Mouse (Mus musculus): ENCODE measurements around the gene Dhdh. TPM values are rescaled to one million over a fixed set of nuclear protein-coding genes. Genes with fewer than 3 reads are reported as not detected.
A peak's percentile ranks its signal among the peaks of the same experiment; 100 is the strongest.
"Not testable (repeated sequence)": the region's sequence is repeated elsewhere in the genome, so short reads cannot be mapped to it uniquely, and the experiment has no call there.

Dhdh gene
- 1 to 10 TPM; 4.7 to 6.0 TPM for total RNA-seq (2021)

DNA sequence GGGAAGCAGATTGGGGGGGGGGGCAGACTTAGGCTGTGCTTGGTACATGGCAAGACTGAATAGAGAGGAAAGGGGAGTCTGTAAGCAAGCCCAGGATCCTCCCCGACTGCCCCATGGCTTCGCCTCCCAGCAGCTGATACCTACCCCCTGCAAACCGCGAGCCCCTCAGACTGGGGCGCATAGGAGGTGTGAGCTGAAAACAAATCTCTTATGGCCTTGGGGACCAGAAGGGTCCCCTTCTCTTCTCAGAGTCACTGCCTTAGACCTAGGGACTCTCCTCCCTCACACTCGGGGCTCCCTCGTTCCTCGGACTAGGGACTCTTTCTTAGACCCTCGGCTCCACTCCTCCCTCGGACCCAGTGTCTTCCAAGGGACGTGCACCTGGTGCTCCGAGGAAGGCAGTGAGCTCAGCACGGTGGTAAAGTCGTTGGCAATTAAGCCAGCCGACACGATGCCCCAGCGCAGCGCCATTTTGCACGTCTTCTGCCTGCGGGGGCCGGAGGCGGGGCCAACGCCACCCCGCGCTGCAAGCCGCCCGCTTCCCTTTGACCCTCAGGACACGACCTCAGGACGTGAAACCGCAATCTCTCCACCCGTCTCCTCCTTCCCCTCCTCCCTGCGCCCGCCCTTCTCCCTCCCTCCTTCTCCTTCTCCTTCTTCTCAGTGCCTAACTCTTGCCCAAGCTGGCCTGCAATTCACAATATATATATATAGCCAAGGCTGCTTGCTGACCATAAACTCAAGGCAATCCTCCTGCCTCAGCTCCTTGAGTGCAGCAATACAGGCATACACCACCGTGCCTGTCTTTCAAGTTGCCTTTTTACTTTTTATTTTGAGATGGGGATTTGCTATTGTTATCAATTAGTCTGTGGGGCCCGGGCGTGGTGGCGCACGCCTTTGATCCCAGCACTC lies at the start of gene Dhdh:
Gene Dhdh, minus strand, starts transcription at position 513 of the 912 bp plus-strand sequence.
- intact Hi-C loops (cut with DNase I): no loop called here
- DNase-seq: peak; percentile 63 to 69

DNA sequence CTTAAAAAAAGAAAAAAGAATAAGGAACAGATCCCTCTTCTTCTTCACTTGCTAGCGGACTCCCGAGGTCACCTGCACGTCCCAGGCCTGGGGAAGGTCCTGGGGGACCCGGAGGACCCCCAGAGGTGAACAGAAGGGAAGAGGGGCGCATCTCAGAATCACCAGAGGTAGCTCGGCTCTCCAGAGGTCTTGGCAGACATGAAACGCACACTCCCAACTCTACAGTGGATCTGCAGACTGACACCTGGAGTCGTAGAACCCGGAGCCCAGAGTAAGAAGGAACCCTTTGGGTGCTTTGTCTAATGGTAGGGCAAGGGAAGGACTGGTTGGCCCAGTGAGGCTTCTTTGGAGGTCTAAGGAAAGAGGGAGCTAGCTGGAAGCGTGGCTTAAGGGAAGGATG lies 49.0 kb upstream of the Dhdh start:
- intact Hi-C loops (cut with DNase I): no loop called here
- no peak for DNase-seq

DNA sequence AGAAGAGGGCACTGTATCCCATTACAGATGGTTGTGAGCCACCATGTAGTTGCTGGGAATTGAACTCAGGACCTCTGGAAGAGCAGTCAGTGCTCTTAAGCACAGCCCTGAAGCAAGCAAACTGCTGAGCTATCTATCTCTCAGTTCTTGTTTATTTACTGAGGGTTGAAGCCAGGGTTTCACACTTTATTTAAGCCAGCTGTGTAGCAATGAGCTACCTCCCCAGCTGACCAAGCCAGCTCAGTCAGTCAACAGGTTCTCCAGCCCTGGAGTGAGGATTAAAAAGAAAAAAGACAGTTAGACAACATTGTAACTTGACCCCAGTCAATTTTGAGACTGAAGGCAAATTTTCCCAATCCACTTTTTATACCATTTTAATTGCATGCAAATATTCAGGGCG lies 47.1 kb upstream of the Dhdh start:
- no peak for DNase-seq
- intact Hi-C loops (cut with DNase I): no loop called here

DNA sequence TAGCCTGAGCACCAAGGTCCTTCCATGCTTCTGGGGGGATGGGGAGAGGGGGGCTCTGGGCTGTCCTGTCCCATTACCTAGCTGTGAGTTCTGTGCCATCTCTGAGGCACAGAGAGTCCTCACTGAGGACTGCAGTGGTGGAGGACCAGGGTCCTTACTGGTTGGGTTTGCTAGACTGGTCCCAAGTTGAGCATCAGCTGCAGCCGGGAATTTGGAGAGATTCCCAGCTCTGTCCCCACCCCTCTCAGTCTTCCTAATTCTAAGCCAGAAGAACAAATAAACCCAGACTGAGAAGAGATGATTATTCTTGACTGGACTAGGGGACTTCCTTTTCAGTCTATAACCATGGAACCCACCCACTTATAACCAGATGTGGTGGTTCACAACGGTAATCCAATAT lies 42.0 kb upstream of the Dhdh start:
- intact Hi-C loops (cut with DNase I): no loop called here
- DNase-seq: peak; percentile 54 to 60

DNA sequence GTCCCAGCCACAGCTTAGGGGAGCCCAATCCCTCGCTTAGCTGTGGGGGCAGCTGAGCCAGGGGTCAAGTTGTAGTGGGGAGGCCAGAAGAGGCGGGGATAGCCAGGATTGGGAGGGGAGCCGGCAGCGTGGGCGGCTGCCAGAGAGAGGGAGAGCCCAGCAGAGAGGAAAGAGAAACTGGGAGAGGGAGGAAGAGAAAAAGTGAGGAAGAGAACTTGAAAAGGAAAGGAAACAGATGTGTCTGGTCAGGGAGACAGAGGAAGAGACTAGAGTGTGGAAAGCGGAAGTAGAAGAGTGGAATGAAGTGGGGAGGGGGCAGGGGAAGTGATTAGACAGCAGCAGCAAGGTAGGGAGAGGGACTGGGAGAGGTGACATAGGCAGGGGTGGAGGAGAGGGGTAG lies 40.9 kb upstream of the Dhdh start:
- intact Hi-C loops (cut with DNase I): no loop called here
- DNase-seq: peak in 1 of 2 experiments; percentile 55

DNA sequence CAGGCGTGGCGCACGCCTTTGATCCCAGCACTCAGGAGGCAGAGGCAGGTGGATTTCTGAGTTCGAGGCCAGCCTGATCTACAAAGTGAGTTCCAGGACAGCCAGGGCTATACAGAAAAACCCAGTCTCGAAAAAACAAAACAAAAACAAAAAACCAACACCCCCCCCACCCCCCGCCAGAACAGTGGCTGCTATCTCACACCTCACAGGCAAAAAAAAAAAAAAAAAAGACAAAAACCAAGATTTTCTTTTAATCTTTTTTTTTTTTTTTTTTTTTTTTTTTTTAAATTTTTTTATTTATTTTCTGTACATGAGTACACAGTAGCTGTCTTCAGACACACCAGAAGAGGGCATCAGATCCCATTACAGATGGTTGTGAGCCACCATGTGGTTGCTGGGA lies 38.6 kb upstream of the Dhdh start:
- intact Hi-C loops (cut with DNase I): not testable (repeated sequence)

DNA sequence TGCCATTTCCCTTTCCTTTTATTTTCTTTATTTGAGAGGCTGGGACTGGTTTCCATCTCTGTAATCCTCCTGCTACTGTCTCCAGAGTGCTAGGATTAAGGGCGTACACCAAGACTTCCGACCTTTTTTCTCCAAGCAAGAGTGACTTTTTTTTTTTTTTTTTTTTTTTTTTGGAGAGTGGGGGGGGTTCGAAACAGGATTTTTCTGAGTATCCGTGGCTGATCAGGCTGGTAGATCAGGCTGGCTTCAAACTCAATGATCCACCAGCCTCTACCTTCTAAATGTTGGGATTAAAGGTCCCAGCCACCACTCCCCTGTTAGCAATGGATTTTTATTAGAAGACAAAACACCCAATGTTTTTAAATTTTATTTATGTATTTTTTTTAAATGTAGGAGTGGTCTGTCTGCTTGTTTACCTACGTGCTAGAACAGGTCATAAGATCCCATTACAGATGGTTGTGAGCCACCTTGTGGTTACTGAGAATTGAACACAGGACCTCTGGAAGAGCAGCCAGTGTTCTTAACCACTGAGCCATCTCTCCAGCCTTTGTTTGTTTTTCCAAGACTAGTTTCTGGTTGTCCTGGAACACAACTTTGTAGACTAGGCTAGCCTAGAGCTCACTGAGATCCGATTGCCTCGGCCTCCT lies 38.0 kb upstream of the Dhdh start:
- intact Hi-C loops (cut with DNase I): no loop called here
- DNase-seq: peak in 1 of 2 experiments; percentile 48

More for the DNA sequence above, 38.6 kb upstream of the Dhdh start:
- not testable (repeated sequence) for DNase-seq

DNA sequence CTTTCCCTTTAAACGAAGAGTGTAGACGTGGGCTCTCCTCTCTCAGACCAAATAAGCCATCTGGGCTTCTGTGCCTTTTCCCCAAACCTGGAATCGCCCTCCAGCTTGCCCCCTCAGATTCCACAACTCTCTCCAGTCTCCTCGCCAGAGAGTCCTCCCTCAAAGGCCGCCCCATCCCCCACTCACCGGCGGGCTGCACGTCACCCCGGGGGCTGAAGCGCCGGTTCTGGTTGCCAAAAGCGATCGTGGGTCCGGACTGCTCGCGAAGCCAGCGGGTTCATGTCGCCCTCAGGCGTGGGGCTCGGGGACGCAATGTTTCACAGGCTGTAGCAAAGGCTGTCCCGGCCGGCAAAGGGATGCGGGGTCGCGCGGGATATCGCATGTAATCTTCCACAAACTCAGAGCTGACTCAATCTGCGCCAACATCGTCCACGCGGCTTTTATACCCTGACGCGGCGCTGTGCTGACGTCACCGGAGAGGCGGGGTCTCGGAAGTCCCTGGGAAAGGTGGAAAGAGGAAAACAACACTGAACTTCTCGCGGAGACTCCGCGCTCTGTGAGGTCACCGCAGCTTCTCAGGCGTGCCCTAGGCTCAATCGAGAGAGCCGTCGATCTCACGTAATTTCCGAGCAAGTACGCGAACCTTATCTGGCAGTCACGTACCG lies 37.3 kb upstream of the Dhdh start, which contains the start of the genes Ppp1r15a and Plekha4:
Gene Ppp1r15a, minus strand, starts transcription at position 460 of the 665 bp plus-strand sequence.
Gene Plekha4, plus strand, starts transcription at position 522 of the 665 bp plus-strand sequence.
- peak; percentile 97 to 98 for DNase-seq
- intact Hi-C loops (cut with DNase I): no loop called here

DNA sequence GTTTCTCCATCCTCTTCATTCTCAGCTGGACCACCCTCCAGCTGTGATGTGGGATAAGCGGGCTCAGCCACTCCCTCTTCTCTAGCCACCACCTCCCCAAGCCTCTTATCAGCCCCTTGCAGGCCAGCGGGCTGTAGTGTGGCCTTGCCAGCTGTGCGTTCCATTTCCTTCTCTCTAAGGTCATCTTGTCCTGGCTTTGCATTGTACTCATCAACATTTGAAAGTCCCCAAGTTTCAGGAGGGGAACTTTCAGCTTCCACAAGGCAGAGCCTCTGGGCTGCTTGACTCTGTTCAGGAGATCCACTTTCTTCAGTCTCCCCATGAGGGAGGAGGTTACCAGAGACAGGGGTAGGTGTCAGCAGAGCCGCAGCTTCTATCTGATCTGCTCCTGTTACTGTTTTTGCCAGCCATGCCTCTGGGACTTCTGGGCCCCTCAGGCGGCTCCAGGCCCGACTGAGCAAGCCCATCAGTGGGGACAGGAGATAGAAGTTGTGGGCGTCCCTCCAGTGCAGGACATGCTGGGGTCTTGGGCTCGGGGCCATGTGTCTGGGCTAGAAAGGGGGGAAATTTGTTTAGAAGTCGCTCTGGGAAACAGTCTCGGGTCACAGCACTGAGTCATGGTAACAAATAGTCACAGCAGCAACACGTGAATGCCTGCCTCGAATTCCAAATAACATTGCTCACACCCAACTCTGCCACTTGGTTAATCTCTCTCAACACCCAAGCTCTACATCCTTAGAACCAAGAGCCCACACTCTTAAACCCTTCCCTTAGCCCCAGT lies 36.4 kb upstream of the Dhdh start:
- DNase-seq: peak; percentile 67 to 70
- intact Hi-C loops (cut with DNase I): no loop called here

DNA sequence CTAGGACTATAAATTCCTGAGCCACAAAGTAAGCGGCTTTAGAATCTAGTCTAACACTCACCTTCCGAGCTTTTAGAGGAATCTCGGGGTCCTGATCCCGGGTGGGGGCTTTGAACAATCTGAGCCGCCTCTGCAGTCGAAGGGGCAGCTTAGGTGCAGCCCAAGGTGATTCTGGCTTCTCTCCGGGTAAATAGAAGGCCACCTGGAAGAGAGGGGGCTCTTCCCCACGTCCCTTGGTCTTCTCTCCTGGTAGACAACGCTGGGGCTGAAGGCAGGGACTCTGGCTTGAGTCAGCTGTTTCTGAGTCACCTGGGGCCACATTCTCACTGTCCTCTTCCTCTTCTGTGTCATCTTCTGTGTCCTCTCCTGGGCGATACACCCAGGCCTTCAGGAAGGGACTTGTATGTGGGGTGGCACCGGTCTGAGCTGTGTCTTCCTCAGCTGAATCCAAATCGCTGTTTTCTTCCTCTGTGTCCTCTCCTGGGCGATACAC lies 35.1 kb upstream of the Dhdh start:
- intact Hi-C loops (cut with DNase I): loop anchor here (2.0 kb wide), 2 partner anchors 47 to 57 kb away; partner anchors contain the start of gene Bax
- DNase-seq: no peak

DNA sequence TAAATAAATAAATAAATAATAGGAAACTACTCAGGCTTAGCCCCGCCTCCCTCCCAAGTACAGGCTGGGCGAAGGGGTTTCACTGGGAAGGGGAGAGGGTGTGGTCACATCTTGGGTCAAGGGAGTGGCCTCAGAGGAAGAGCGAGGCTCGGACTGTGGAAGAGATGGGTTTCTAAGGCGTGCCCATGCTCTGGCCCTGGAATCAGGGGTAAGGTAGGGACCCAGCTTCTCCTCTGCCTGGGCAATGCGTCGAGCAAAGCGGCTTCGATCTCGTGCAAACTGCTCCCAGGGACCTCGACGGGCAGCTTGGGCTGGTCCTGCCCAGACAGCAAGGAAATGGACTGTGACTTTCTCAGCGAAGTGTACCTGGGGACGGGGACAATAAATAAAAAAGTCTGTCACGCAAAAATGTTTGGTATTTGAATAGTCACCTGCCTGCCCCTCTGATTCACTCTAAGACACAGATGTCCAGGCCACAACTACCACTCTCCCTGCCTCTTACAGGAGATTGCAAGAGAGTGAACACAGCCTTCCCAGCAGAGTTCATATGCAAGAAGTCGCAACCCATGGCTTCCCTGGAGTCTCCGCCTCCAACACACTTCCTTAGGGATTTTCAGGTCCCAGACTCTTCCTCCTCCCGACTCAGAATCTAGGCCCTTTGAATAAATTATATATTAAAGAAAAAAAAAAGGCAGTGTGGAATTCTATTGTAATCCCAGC lies 34.5 kb upstream of the Dhdh start:
- intact Hi-C loops (cut with DNase I): loop anchor here (2.0 kb wide), 2 partner anchors 46 to 56 kb away; partner anchors contain the start of gene Bax

DNA sequence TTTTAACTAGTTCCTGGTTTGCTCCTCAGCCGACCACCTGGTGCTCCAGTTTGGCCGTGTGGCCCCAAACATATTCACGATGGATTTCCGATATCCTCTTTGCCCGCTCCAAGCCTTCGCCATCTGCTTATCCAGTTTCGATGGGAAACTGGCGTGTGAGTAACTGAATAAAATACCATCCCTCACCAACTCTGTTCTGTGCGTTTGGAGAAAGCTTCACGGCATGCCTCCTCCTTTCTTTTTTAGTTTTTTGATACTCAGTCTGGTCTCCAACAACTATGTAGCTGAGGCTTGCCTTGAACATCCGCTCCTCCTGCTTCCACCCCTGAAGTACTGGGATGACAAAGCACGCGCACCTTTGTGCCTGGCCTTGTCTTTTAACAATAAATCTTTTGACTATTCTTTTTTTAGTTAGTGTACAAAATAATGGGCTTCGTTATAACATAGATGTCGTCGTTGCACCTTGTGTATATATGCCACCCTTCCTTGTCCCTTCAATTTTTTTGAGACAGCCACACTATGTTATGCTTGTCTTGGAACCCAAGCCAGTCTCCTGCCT lies 33.7 kb upstream of the Dhdh start:
- DNase-seq: no peak
- intact Hi-C loops (cut with DNase I): loop anchor here (2.0 kb wide), 2 partner anchors 45 to 55 kb away; partner anchors contain the start of gene Bax

More for the DNA sequence above, 34.5 kb upstream of the Dhdh start:
- DNase-seq: no peak

DNA sequence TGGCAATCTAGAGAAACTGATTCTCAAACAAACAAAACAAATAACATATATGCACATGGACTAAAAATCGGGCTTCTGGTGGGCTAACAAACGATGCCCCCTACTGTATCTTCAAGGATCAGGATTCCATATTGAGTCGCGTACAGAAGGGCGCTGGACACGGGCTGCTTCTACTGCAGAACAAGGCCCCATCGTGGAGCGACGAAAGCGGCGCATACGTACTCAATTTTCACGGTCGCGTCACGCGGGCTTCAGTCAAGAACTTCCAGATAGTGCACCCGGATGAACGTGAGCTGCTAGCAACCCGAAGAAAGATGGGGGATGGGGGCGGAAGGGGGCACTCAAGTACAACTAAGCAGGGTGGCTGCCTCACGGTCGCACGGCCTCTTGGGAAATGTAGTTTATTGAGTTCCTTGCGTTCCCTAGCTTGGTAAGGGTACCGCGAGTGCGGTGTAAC lies 33.2 kb upstream of the Dhdh start:
- intact Hi-C loops (cut with DNase I): loop anchor here (2.0 kb wide), 2 partner anchors 45 to 55 kb away; partner anchors contain the start of gene Bax
- DNase-seq: peak; percentile 91 to 92

DNA sequence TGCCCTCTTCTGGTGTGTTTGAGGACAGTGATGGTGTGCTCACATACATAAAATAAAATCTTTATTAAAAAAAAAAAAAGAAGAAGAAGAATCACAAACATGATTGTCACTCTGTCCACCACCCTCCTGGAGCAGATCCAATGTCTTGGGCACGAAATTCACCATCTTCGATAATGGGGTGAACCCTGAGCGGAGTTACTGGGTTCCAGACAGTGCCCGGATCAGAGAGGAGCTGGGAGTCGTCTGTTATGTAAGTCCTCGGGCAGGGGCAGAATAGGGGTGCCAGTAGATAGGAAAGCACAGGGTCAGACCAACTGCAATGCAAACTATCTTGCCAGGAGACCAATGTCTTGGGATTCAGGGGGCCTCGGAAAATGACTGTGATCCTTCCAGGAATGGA lies 32.0 kb upstream of the Dhdh start:
- intact Hi-C loops (cut with DNase I): no loop called here
- DNase-seq: no peak

DNA sequence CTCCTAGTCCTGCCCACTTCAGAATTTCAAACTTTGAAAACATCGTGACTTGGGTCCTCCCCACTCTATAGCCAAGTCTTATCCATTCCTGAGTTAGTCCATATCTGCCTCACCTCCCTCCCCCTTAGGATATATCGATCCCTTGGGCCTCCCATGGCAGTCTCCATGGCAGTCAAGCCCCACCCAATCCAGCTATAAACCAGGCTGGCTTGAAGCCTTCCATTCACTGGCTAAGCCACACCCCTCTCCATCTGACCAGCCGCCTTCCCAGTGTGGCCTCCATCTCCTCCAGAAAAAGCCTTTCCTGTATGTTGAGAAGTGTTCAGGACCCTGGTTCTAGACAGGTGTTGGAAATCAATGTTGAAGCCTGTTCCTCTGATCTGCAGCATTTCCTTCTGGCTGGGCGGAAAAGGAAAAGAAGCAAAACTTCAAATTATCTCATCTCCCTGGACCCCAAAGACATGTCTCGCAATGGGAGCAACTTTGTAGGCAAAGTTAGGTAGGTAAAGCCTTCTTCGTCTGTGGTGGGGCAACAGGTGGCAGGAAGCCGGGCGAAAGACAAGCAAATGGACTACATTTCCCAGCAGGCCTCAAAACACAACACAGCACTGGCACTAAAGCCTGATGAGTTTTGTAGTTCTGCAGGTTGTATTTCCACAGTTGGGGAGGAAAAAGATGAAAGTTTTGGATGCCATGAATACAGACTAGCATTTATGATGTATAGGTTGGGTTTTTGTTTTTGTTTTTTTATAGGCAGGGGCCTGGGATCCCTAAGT lies 30.9 kb upstream of the Dhdh start:
- intact Hi-C loops (cut with DNase I): no loop called here
- DNase-seq: no peak

DNA sequence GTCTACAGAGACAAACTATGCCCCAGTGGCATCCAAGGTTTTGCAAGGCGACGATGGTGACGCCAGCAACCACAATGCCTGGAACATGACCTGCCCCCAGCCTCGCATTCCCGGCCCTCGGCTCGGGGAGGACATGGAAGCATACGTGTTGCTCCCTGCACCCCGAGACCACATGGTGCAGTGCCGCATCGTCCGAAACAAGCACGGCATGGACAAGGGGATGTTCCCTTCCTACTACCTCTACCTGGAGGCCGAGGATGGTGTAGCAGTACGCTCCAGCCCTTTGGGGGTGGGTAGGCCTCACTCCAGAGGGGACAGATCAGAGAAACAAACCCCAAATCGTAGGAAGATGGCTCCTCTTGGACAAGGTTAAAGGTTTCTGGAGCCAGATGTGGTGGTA lies 30.0 kb upstream of the Dhdh start:
- DNase-seq: no peak
- intact Hi-C loops (cut with DNase I): no loop called here

DNA sequence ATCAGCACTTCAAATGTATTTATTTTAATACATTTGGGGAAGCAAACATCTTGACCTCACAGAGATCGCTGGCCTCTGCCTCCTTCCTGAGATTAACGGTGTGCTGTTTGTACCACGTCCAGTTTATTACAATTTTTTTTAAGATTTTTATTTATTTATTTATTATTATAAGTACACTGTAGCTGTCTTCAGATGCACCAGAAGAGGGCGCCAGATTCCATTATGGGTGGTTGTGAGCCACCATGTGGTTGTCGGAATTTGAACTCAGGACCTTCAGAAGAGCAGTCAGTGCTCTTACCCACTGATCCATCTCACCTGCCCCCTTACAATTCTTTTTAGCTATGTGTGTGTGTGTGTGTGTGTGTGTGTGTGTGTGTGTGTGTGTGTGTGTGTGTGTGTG lies 28.2 kb upstream of the Dhdh start:
- DNase-seq; intact Hi-C loops (cut with DNase I): not testable (repeated sequence)

DNA sequence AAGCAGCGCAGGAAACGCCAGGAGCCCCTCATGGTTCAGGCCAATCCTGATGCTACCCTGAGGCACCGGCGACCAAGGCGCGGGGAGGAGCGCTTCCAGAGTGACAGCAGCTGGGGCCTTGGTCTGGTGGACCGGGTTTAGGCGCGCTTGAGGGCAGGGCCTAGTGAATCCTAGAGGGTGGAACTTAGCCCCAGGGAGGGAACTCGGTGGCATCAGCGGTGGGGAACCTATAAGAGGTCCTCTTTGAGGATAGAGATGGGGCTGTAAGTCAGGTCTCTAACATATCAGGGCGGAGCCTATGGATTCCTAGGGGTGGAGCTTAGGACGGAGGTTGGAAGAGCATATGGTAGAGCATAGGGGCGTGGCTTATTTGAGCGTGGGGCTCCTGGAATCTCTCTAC lies 26.8 kb upstream of the Dhdh start:
- DNase-seq: no peak
- intact Hi-C loops (cut with DNase I): no loop called here

Measured in heart, postnatal 10 days (tissue).